Mouse (Mus musculus): ENCODE measurements at regions not wholly inside any gene's neighbourhood (a gene's known extent, or its start where the extent isn't known, plus 50 kb on each side); places are given as distances from the start of the nearest gene placed in this dataset.

GRCm38 (mm10) chr8:35968341-35968740, 202.8 kb downstream of the Gm19410 start:
- no peaks in the 10 kb centered on the region for H3K27me3 ChIP-seq (replicated peaks)
- no peaks in the 10 kb centered on the region for H3K9me3 ChIP-seq
- no peak overlapping the region for H3K27ac ChIP-seq
- H3K9ac ChIP-seq = no peak overlapping the region
- H3K4me1 ChIP-seq = no peaks in the 10 kb centered on the region
- no peak for ATAC-seq (ENCODE audit: low FRiP score, low read depth)
- H3K36me3 ChIP-seq = no peaks in the 10 kb centered on the region
- WGBS = 90% methylated on average over 9 of the region's 9 CpGs
- H3K4me3 ChIP-seq = no peak overlapping the region
- H3K4me2 ChIP-seq (replicated peaks) = no peak overlapping the region

GRCm38 (mm10) chr8:35971082-35971481, 205.5 kb downstream of the Gm19410 start:
- Histone ChIP-seq H3K4me2 (replicated peaks) (no peak overlapping the region), H3K4me1 (no peaks in the 10 kb centered on the region), H3K9me3 (no peaks in the 10 kb centered on the region), H3K27me3 (replicated peaks) (no peaks in the 10 kb centered on the region), H3K9ac (no peak overlapping the region), H3K36me3 (no peaks in the 10 kb centered on the region), H3K27ac (no peak overlapping the region), H3K4me3 (no peak overlapping the region)
- WGBS = 90% methylated on average over 7 of the region's 7 CpGs
- ATAC-seq (ENCODE audit: low FRiP score, low read depth) = no peak

GRCm38 (mm10) chr8:35974323-35975029, 208.9 kb downstream of the Gm19410 start:
- 74% methylated on average over 10 of the region's 10 CpGs for WGBS
- H3K27me3 ChIP-seq (replicated peaks) = no peaks in the 10 kb centered on the region
- H3K4me3 ChIP-seq = no peak overlapping the region
- no peaks in the 10 kb centered on the region for H3K4me1 ChIP-seq
- no peak for ATAC-seq (ENCODE audit: low FRiP score, low read depth)
- no peak overlapping the region for H3K4me2 ChIP-seq (replicated peaks)
- no peaks in the 10 kb centered on the region for H3K36me3 ChIP-seq
- H3K27ac ChIP-seq = no peak overlapping the region
- H3K9me3 ChIP-seq = no peaks in the 10 kb centered on the region
- H3K9ac ChIP-seq = no peak overlapping the region

- H3K27me3 ChIP-seq (replicated peaks) = no peaks in the 10 kb centered on the region
- no peak overlapping the region for H3K4me2 ChIP-seq (replicated peaks)
- no peaks in the 10 kb centered on the region for H3K9me3 ChIP-seq
- H3K4me1 ChIP-seq = no peaks in the 10 kb centered on the region
- H3K9ac ChIP-seq = no peak overlapping the region
- H3K36me3 ChIP-seq = no peaks in the 10 kb centered on the region
- H3K4me3 ChIP-seq = no peak overlapping the region
- no peak overlapping the region for H3K27ac ChIP-seq
- WGBS = 81% methylated on average over 9 of the region's 9 CpGs
- no peak for ATAC-seq (ENCODE audit: low FRiP score, low read depth)
Observed at GRCm38 (mm10) chr8:35979638-35980255, 214.2 kb downstream of the Gm19410 start.

- Histone ChIP-seq H3K36me3 (no peaks in the 10 kb centered on the region), H3K4me3 (no peak overlapping the region), H3K27me3 (replicated peaks) (no peaks in the 10 kb centered on the region), H3K9me3 (no peaks in the 10 kb centered on the region), H3K27ac (no peak overlapping the region), H3K4me2 (replicated peaks) (no peak overlapping the region), H3K9ac (no peak overlapping the region), H3K4me1 (no peaks in the 10 kb centered on the region)
- no peak for ATAC-seq (ENCODE audit: low FRiP score, low read depth)
- WGBS = 61% methylated on average over 2 of the region's 2 CpGs
Observed at GRCm38 (mm10) chr8:35983083-35983482, 217.5 kb downstream of the Gm19410 start.

- H3K36me3 ChIP-seq = no peaks in the 10 kb centered on the region
- no peaks in the 10 kb centered on the region for H3K27me3 ChIP-seq (replicated peaks)
- WGBS = 72% methylated on average over 5 of the region's 5 CpGs
- no peak overlapping the region for H3K4me3 ChIP-seq
- no peak overlapping the region for H3K4me2 ChIP-seq (replicated peaks)
- no peak overlapping the region for H3K27ac ChIP-seq
- no peaks in the 10 kb centered on the region for H3K9me3 ChIP-seq
- H3K4me1 ChIP-seq = no peaks in the 10 kb centered on the region
- ATAC-seq (ENCODE audit: low FRiP score, low read depth) = no peak
- H3K9ac ChIP-seq = no peak overlapping the region
Observed at GRCm38 (mm10) chr8:35985152-35985689, 219.6 kb downstream of the Gm19410 start.

GRCm38 (mm10) chr8:35987327-35987726, 221.7 kb downstream of the Gm19410 start:
- no peak for ATAC-seq (ENCODE audit: low FRiP score, low read depth)
- Histone ChIP-seq H3K27me3 (replicated peaks) (no peaks in the 10 kb centered on the region), H3K9ac (no peak overlapping the region), H3K4me3 (no peak overlapping the region), H3K9me3 (no peaks in the 10 kb centered on the region), H3K27ac (no peak overlapping the region), H3K36me3 (no peaks in the 10 kb centered on the region), H3K4me1 (no peaks in the 10 kb centered on the region), H3K4me2 (replicated peaks) (no peak overlapping the region)
- whole genome bisulfite sequencing = 81% methylated on average over 5 of the region's 5 CpGs

GRCm38 (mm10) chr8:35991013-35991412, 225.4 kb downstream of the Gm19410 start:
- Histone ChIP-seq H3K4me3 (no peak overlapping the region), H3K27ac (no peak overlapping the region), H3K4me2 (replicated peaks) (no peak overlapping the region), H3K36me3 (no peaks in the 10 kb centered on the region), H3K4me1 (no peaks in the 10 kb centered on the region), H3K27me3 (replicated peaks) (no peaks in the 10 kb centered on the region), H3K9me3 (no peaks in the 10 kb centered on the region), H3K9ac (no peak overlapping the region)
- no peak for ATAC-seq (ENCODE audit: low FRiP score, low read depth)
- 92% methylated on average over 5 of the region's 5 CpGs for WGBS

- Histone ChIP-seq H3K9ac (no peak overlapping the region), H3K36me3 (no peaks in the 10 kb centered on the region), H3K27me3 (replicated peaks) (no peaks in the 10 kb centered on the region), H3K27ac (no peak overlapping the region), H3K9me3 (no peaks in the 10 kb centered on the region), H3K4me1 (no peaks in the 10 kb centered on the region), H3K4me3 (no peak overlapping the region), H3K4me2 (replicated peaks) (no peak overlapping the region)
- no peak for ATAC-seq (ENCODE audit: low FRiP score, low read depth)
- 88% methylated on average over 9 of the region's 9 CpGs for WGBS
Observed at GRCm38 (mm10) chr8:35991936-35992603, 226.5 kb downstream of the Gm19410 start.

GRCm38 (mm10) chr8:35996330-35997077, 230.9 kb downstream of the Gm19410 start:
- Histone ChIP-seq H3K4me1 (no peaks in the 10 kb centered on the region), H3K27ac (no peak overlapping the region), H3K36me3 (no peaks in the 10 kb centered on the region), H3K27me3 (replicated peaks) (no peaks in the 10 kb centered on the region), H3K9me3 (no peaks in the 10 kb centered on the region), H3K9ac (no peak overlapping the region), H3K4me2 (replicated peaks) (no peak overlapping the region), H3K4me3 (no peak overlapping the region)
- ATAC-seq (ENCODE audit: low FRiP score, low read depth) = no peak
- 79% methylated on average over 6 of the region's 6 CpGs for WGBS

GRCm38 (mm10) chr8:35999584-35999983, 234.0 kb downstream of the Gm19410 start:
- Histone ChIP-seq H3K9ac (no peak overlapping the region), H3K4me3 (no peak overlapping the region), H3K4me1 (no peaks in the 10 kb centered on the region), H3K4me2 (replicated peaks) (no peak overlapping the region), H3K27ac (no peak overlapping the region), H3K36me3 (no peaks in the 10 kb centered on the region), H3K9me3 (no peaks in the 10 kb centered on the region), H3K27me3 (replicated peaks) (no peaks in the 10 kb centered on the region)
- 85% methylated on average over 9 of the region's 9 CpGs for WGBS
- no peak for ATAC-seq (ENCODE audit: low FRiP score, low read depth)

- Histone ChIP-seq H3K4me1 (no peaks in the 10 kb centered on the region), H3K4me2 (replicated peaks) (no peak overlapping the region), H3K9me3 (no peaks in the 10 kb centered on the region; the same call in 1 of the 2 replicates), H3K4me3 (no peak overlapping the region), H3K9ac (no peak overlapping the region), H3K27ac (no peak overlapping the region), H3K36me3 (no peaks in the 10 kb centered on the region), H3K27me3 (replicated peaks) (no peaks in the 10 kb centered on the region)
- ATAC-seq (ENCODE audit: low FRiP score, low read depth) = no peak
- WGBS = 92% methylated on average over 2 of the region's 2 CpGs
Observed at GRCm38 (mm10) chr8:36004387-36004786, 238.8 kb downstream of the Gm19410 start.

Data from neural tube, embryonic 12.5 days (tissue).